Mouse (Mus musculus): ENCODE data around the gene Dimt1.
"Not testable (repeated sequence)": the region's sequence is repeated elsewhere in the genome, so short reads cannot be mapped to it uniquely, and the experiment has no call there.

Gene Dimt1

GRCm38 (mm10) chr13:106996891-106997290 lies 50.0 kb downstream of the Dimt1 start:
- no peak for DNase-seq

- not testable (repeated sequence) for DNase-seq
Measured at GRCm38 (mm10) chr13:106997557-106997956, 50.6 kb downstream of the Dimt1 start.

GRCm38 (mm10) chr13:106998026-106998425 lies 51.1 kb downstream of the Dimt1 start:
- DNase-seq = no peak

GRCm38 (mm10) chr13:106998671-106999070 lies 51.7 kb downstream of the Dimt1 start:
- peak; percentile 8 for DNase-seq

- no peak for DNase-seq
Measured at GRCm38 (mm10) chr13:107003211-107003610, 56.3 kb downstream of the Dimt1 start.

- DNase-seq = no peak
Measured at GRCm38 (mm10) chr13:107008174-107008573, 61.2 kb downstream of the Dimt1 start.

All from thymus, postnatal 25 days (tissue).